Mouse (Mus musculus): ENCODE data around the gene Slc36a4. TPM values are rescaled to one million over a fixed set of nuclear protein-coding genes. Genes with fewer than 3 reads are reported as not detected.

The Slc36a4 gene
- polyA plus RNA-seq, 1 experiment from 2014 or later, result 1.6 TPM

DNA sequence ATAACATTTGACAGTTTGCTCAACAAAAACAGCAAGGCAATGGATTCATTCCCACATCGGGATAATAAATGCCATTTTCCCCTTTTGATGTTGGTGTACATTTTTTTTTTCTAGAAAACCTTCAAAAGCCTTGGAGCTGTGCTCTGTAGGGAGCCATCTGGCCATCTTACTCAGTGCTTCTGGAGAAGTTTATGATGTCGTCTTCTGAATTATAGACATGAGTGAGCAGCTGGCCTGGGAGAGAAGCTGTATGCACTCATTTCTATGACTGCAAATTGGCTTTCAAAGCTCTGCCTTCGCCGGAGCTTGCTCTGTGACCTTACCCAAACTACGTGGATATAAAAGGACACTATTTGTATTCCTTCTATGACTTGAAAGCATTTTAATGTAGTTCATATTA, 56.8 kb downstream of the Slc36a4 start:
- H3K27me3 ChIP-seq, result no peaks in the 10 kb centered on the region
- H3K9me3 ChIP-seq (replicated peaks), result no peaks in the 10 kb centered on the region
- H3K9ac ChIP-seq, result no peak overlapping the region
- H3K4me1 ChIP-seq (replicated peaks), result no peaks in the 10 kb centered on the region
- H3K4me2 ChIP-seq, result no peak overlapping the region
- H3K27ac ChIP-seq, result no peak overlapping the region
- DNase-seq (no peak), ATAC-seq (ENCODE audit: low read depth) (no peak)
- no peak overlapping the region for H3K4me3 ChIP-seq (replicated peaks)
- H3K36me3 ChIP-seq, result no peaks in the 10 kb centered on the region
- 69% methylated on average over 5 of the region's 5 CpGs for WGBS (ENCODE audit: insufficient replicate concordance)

DNA sequence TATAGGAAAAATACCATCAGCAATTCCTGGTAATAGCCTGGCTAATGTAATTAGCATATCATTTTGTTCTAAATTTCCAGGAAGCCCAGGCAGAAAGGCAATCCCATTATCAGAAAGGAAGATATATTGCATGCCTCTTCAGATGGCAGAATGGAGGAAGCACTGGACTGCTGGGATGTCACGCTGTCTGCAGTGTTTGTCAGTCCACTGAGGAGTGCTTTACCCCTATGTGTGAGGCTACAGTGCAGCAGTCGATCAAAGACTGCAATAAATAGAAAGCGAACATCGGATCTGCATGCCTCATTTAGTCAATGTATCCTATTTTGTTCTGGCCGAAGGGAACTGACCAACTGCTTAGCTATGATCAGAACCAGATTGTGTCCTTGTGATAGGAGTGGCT, 57.3 kb downstream of the Slc36a4 start:
- no peak for ATAC-seq (ENCODE audit: low read depth)
- DNase-seq, result no peak
- 72% methylated on average over 5 of the region's 5 CpGs for WGBS (ENCODE audit: insufficient replicate concordance)

DNA sequence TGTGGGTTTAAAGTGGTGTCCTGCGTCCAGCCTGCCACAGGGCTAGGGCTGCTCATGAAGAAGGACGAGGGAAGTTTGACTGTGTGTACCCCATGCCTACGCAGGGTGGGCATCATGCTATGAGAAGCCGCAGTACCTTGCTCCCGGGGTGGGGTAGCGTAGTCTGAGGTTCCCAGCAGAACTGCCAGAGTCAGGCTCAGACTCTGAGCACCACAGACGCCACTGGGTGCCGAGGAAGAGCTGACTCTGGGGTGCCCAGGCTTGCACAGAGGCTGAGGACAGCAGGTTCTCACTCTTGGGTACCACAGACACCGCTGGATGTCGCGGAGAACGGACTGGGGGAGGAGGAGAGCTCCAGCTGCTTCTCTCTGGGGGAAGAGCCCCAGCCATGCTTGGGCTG, 63.2 kb downstream of the Slc36a4 start:
- no peak for DNase-seq
- H3K27ac ChIP-seq, result no peak overlapping the region
- no peak overlapping the region for H3K4me3 ChIP-seq (replicated peaks)
- H3K27me3 ChIP-seq, result no peaks in the 10 kb centered on the region
- WGBS (ENCODE audit: insufficient replicate concordance), result 65% methylated on average over 12 of the region's 12 CpGs
- no peak overlapping the region for H3K9ac ChIP-seq
- H3K4me1 ChIP-seq (replicated peaks), result no peaks in the 10 kb centered on the region
- H3K9me3 ChIP-seq (replicated peaks), result no peaks in the 10 kb centered on the region
- no peaks in the 10 kb centered on the region for H3K36me3 ChIP-seq
- no peak overlapping the region for H3K4me2 ChIP-seq
- no peak for ATAC-seq (ENCODE audit: low read depth)

More for the DNA sequence above, 57.3 kb downstream of the Slc36a4 start:
- H3K27me3 ChIP-seq, result no peaks in the 10 kb centered on the region
- no peak overlapping the region for H3K27ac ChIP-seq
- H3K4me1 ChIP-seq (replicated peaks), result no peaks in the 10 kb centered on the region
- no peaks in the 10 kb centered on the region for H3K9me3 ChIP-seq (replicated peaks)
- H3K4me2 ChIP-seq, result no peak overlapping the region
- H3K4me3 ChIP-seq (replicated peaks), result no peak overlapping the region
- H3K36me3 ChIP-seq, result no peaks in the 10 kb centered on the region
- H3K9ac ChIP-seq, result no peak overlapping the region

DNA sequence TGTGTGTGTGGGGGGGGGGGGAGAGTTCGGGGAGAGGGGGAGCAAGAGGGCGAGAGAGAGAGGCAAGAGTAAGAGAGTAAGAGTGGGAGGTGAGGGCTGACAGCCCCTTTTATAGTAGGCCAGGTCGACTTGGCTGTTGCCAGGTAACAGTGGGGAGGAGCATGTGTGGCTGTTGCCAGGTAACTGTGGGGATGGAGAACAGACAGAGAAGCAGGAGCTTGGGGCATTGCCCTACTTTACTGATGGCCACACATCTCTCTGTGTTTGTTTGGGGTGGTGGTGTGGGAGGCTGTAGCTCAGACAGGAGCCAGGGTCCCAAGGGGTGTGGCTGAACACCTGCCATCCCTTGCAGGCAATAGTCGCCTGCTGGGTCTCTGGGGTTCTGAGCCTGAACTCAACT, 63.9 kb downstream of the Slc36a4 start:
- H3K4me2 ChIP-seq, result no peak overlapping the region
- H3K9ac ChIP-seq, result no peak overlapping the region
- no peaks in the 10 kb centered on the region for H3K27me3 ChIP-seq
- ATAC-seq (ENCODE audit: low read depth) (no peak), DNase-seq (no peak)
- H3K36me3 ChIP-seq, result no peaks in the 10 kb centered on the region
- no peak overlapping the region for H3K4me3 ChIP-seq (replicated peaks)
- H3K4me1 ChIP-seq (replicated peaks), result no peaks in the 10 kb centered on the region
- no peak overlapping the region for H3K27ac ChIP-seq
- 37% methylated on average over 3 of the region's 4 CpGs for WGBS (ENCODE audit: insufficient replicate concordance)
- no peaks in the 10 kb centered on the region for H3K9me3 ChIP-seq (replicated peaks)

DNA sequence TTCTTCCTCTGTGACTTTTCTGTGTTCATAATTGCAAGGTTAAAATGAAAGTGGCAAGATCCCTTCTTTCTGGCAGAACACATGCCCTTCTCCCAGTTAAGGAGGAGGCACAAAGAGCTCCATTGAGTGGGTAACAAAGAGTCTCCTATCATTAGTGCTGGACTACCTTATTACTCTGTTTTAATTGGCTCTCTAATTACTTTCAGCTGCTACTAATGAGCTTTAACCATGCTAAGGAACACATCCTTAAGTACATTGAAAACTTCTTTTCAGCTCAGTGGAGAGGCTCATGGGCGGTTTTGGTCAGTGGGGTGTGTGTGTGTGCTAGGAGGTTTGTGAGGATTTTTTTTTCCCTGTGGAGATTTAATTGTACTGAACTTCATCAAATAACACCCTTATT, 65.4 kb downstream of the Slc36a4 start:
- no peaks in the 10 kb centered on the region for H3K27me3 ChIP-seq
- DNase-seq, result no peak
- H3K4me3 ChIP-seq (replicated peaks), result no peak overlapping the region
- H3K27ac ChIP-seq, result no peak overlapping the region
- no peak for ATAC-seq (ENCODE audit: low read depth)
- no peaks in the 10 kb centered on the region for H3K4me1 ChIP-seq (replicated peaks)
- no peaks in the 10 kb centered on the region for H3K9me3 ChIP-seq (replicated peaks)
- H3K36me3 ChIP-seq, result no peaks in the 10 kb centered on the region
- H3K9ac ChIP-seq, result no peak overlapping the region
- WGBS (ENCODE audit: insufficient replicate concordance), result 76% methylated on average over 1 of the region's 1 CpGs
- no peak overlapping the region for H3K4me2 ChIP-seq

DNA sequence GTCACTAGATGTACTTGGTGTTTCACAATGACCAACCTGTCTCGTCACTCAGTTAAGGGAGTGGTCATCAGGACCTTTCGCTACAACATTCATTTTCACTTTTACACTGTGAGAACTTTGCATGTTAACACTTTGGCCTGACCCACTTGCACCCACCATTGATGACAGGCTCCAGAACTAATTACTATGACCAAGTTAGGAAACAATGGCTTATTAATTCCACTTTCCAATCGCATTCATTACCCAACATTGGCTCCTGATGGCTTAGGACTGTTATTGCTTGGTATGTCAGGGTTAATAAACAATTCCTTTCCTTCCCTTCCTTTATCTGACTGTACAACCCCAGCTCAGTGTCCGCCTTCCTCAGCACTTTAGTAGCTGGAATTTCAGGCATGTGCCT, 72.4 kb downstream of the Slc36a4 start:
- Histone ChIP-seq H3K4me1 (replicated peaks) (no peaks in the 10 kb centered on the region), H3K9me3 (replicated peaks) (no peaks in the 10 kb centered on the region), H3K9ac (no peak overlapping the region), H3K27ac (no peak overlapping the region), H3K27me3 (no peaks in the 10 kb centered on the region), H3K4me2 (no peak overlapping the region), H3K4me3 (replicated peaks) (no peak overlapping the region), H3K36me3 (no peaks in the 10 kb centered on the region)
- 47% methylated on average over 4 of the region's 4 CpGs for WGBS (ENCODE audit: insufficient replicate concordance)
- ATAC-seq (ENCODE audit: low read depth) (no peak), DNase-seq (no peak)

DNA sequence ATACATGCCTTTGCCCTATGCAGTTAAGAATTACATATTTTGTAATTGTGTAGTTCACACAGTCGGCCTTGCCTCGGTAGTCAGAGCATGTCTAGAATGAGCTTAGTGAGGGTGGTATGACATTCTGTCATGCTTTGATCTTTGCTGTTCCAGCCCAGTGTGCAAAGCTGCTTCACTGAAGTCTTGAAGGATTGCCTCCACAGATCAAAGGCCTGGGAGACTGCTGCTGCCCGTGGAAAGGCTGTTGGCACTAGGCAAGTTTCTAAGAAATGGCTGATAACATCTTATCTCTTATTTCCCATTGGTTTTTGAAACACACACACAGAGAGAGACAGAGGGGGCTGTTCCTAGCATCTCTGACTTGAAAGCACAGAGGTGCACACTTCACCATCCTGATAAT, 76.7 kb downstream of the Slc36a4 start:
- Histone ChIP-seq H3K4me1 (replicated peaks) (no peaks in the 10 kb centered on the region), H3K4me3 (replicated peaks) (no peak overlapping the region), H3K27me3 (no peaks in the 10 kb centered on the region), H3K36me3 (no peaks in the 10 kb centered on the region), H3K27ac (no peak overlapping the region), H3K4me2 (no peak overlapping the region), H3K9me3 (replicated peaks) (no peaks in the 10 kb centered on the region), H3K9ac (no peak overlapping the region)
- ATAC-seq (ENCODE audit: low read depth), result no peak
- 43% methylated on average over 3 of the region's 3 CpGs for WGBS (ENCODE audit: insufficient replicate concordance)
- DNase-seq, result no peak

DNA sequence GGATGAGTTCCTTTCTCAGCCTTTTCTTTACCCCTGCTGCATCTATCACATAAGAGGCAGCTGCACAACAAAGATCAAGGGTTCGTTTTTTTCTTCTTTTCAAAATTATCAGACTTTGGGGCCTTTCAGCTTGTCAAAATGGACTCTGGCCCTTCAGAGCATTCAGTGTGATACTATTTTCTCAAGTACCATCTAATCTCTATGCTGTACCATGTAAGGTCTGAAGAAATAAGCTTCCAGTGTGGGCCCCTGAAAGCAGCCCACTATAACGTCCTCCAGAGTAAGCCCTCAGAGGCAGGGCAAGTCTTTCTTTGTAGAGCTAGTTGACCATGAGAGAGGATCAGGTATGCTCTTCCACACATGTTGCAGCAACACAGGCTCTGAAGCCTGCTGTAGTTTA, 77.1 kb downstream of the Slc36a4 start:
- WGBS (ENCODE audit: insufficient replicate concordance), result 46% methylated on average over 2 of the region's 2 CpGs
- Histone ChIP-seq H3K4me3 (replicated peaks) (no peak overlapping the region), H3K27me3 (no peaks in the 10 kb centered on the region), H3K4me2 (no peak overlapping the region), H3K27ac (no peak overlapping the region), H3K4me1 (replicated peaks) (no peaks in the 10 kb centered on the region), H3K36me3 (no peaks in the 10 kb centered on the region), H3K9me3 (replicated peaks) (no peaks in the 10 kb centered on the region), H3K9ac (no peak overlapping the region)
- DNase-seq (no peak), ATAC-seq (ENCODE audit: low read depth) (no peak)

DNA sequence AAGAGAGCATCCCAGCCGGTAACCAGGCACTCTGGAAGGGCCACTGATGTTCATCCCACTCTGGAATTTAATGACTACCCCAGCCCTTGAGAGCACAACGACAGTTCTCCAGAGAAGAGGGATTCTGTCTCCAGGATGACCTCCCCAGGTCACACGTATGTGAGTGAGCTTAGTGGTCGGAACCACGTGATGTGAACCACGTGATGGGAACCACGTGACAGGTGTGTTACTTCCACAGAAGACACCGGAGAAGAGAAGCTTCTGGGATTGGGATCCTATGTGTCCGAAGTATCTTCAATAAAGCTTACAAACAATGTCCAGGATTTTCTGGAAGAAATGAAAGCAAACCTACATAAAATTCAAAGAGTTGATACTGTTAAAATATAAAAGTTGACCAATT, 82.5 kb downstream of the Slc36a4 start:
- H3K27ac ChIP-seq, result no peak overlapping the region
- no peak for DNase-seq
- no peaks in the 10 kb centered on the region for H3K36me3 ChIP-seq
- 66% methylated on average over 9 of the region's 9 CpGs for WGBS (ENCODE audit: insufficient replicate concordance)
- H3K4me1 ChIP-seq (replicated peaks), result no peaks in the 10 kb centered on the region
- no peak overlapping the region for H3K4me3 ChIP-seq (replicated peaks)
- H3K27me3 ChIP-seq, result no peaks in the 10 kb centered on the region
- H3K9ac ChIP-seq, result no peak overlapping the region
- H3K4me2 ChIP-seq, result no peak overlapping the region
- H3K9me3 ChIP-seq (replicated peaks), result no peaks in the 10 kb centered on the region
- ATAC-seq (ENCODE audit: low read depth), result no peak

Other genes with a start within 250 kb of the Slc36a4 start
- gene Smco4, start 216.3 kb upstream of the Slc36a4 start, polyA plus RNA-seq (2015; fragmentation: Nextera tagmentation; extraction: Ambion mirVana), result 1.2 and 1.7 TPM in 2 replicates
- gene Deup1, start 81.8 kb upstream of the Slc36a4 start, polyA plus RNA-seq (2015; fragmentation: Nextera tagmentation; extraction: Ambion mirVana), result not detected in 2 replicates
- not detected in 2 replicates for gene Mtnr1b, start 164.8 kb downstream of the Slc36a4 start, polyA plus RNA-seq (2015; fragmentation: Nextera tagmentation; extraction: Ambion mirVana)

All from liver, embryonic 13.5 days (tissue).